ENCODE assay signal across 9 mouse cellular contexts in genomic region chr4:58999686-59000085, GRCm38 (mm10). TPM values are rescaled to one million over a fixed set of nuclear protein-coding genes. Genes with fewer than 3 reads are reported as not detected.
A peak's percentile ranks its signal among the peaks of the same experiment; 100 is the strongest.
DNase-seq lines count a peak whose midpoint lies in the region; ATAC-seq and TF ChIP-seq lines count a peak whose summit lies in the region.
"Had no signal": no experiment of that assay in that cellular context is flagged by ENCODE, and none has a peak within 500 bp of the region (broad histone marks: within the 10 kb centered on the region; RNA-seq: fewer than 3 reads in every experiment).

No protein-coding gene starts in this region.

- H3K9me3 ChIP-seq in forebrain, postnatal 0 days (ENCODE audit: low read length): no peaks in the 10 kb centered on the region
- H3K9me3 ChIP-seq in forebrain, embryonic 13.5 days (replicated peaks): no peaks in the 10 kb centered on the region
- H3K9me3 ChIP-seq: megakaryocyte, embryonic 14.5 days had no signal

- ATAC-seq in forebrain, postnatal 0 days: no peak
- ATAC-seq in forebrain, embryonic 13.5 days: no peak

- WGBS in forebrain, postnatal 0 days: 6% methylated on average over 2 of the region's 2 CpGs
- 13% methylated on average over 2 of the region's 2 CpGs for WGBS in forebrain, embryonic 13.5 days

- no peaks in the 10 kb centered on the region for H3K27me3 ChIP-seq in forebrain, postnatal 0 days (ENCODE audit: insufficient read depth, low read length)
- H3K27me3 ChIP-seq in forebrain, embryonic 13.5 days: no peaks in the 10 kb centered on the region

- no peak overlapping the region for H3K4me3 ChIP-seq in forebrain, postnatal 0 days (ENCODE audit: low read depth, low read length)
- no peak overlapping the region for H3K4me3 ChIP-seq in forebrain, embryonic 13.5 days
- H3K4me3 ChIP-seq: megakaryocyte, embryonic 14.5 days had no signal

- TF ChIP-seq CTCF in forebrain, postnatal 0 days (IDR thresholded peaks at IDR 0.05; ENCODE audit: low read depth): peak; percentile 90

- no peak overlapping the region for H3K27ac ChIP-seq in forebrain, postnatal 0 days (ENCODE audit: low read depth, low read length)
- H3K27ac ChIP-seq in forebrain, embryonic 13.5 days: no peak overlapping the region

- H3K36me3 ChIP-seq in forebrain, postnatal 0 days (ENCODE audit: insufficient read depth): no peaks in the 10 kb centered on the region
- H3K36me3 ChIP-seq in forebrain, embryonic 13.5 days (ENCODE audit: poor library complexity, severe bottlenecking): no peaks in the 10 kb centered on the region

- no peak overlapping the region for H3K9ac ChIP-seq in forebrain, postnatal 0 days
- H3K9ac ChIP-seq in forebrain, embryonic 13.5 days: no peak overlapping the region

- H3K4me2 ChIP-seq in forebrain, postnatal 0 days (ENCODE audit: low read depth): no peak overlapping the region
- H3K4me2 ChIP-seq in forebrain, embryonic 13.5 days: no peak overlapping the region

- DNase-seq in forebrain, postnatal 0 days: peak; percentile 86
- peak; percentile 44 for DNase-seq in MN1 (ENCODE audit: low spot score)
- peak; percentile 63 for DNase-seq in cerebellum, adult 9-11 months
- DNase-seq in gastrocnemius, postnatal 25 days: peak; percentile 33
- DNase-seq in layer of hippocampus, postnatal 10 days (ENCODE audit: low spot score in 2 of 2): peak; percentile 80 to 81
- DNase-seq in mesoderm, embryonic 11.5 days (ENCODE audit: low read depth, low spot score): peak; percentile 79
- DNase-seq in spleen, postnatal 36 days (ENCODE audit: low spot score in 2 of 2): peak; percentile 57 to 64

- peaks cover 8% of the 10 kb centered on the region; the same call in 1 of the 2 replicates for H3K4me1 ChIP-seq in forebrain, postnatal 0 days (ENCODE audit: insufficient read depth)
- peaks cover 17% of the 10 kb centered on the region for H3K4me1 ChIP-seq in forebrain, embryonic 13.5 days

RNA-seq across cellular contexts. Expression of gene Gm20503, which starts 3.3 kb away (rescaled TPM):
- total RNA-seq in forebrain, postnatal 0 days (2014; rRNA removed): not detected in 2 replicates
- polyA plus RNA-seq in forebrain, postnatal 0 days (2015; fragmentation: Nextera tagmentation; extraction: Ambion mirVana): 8.6 and 11.8 TPM in 2 replicates
- 7.7 and 8.7 TPM in 2 replicates for polyA plus RNA-seq in forebrain, embryonic 13.5 days (2015; fragmentation: Nextera tagmentation; extraction: Ambion mirVana)
- 1 to 10 TPM in 1 of 2 experiments, under 1 TPM in 1; 0.78 to 1.3 TPM for total RNA-seq in gastrocnemius, postnatal 25 days (2021)
- total RNA-seq in layer of hippocampus, postnatal 10 days (2021): 1 to 10 TPM in 1 of 2 experiments, not detected in 1; 6.5 TPM

RNA-seq across cellular contexts. Expression of gene Dnajc25, which starts 4.8 kb away (rescaled TPM):
- total RNA-seq in forebrain, postnatal 0 days (2014; rRNA removed): 4.5 and 5.7 TPM in 2 replicates
- 4.6 and 8.5 TPM in 2 replicates for polyA plus RNA-seq in forebrain, postnatal 0 days (2015; fragmentation: Nextera tagmentation; extraction: Ambion mirVana)
- 4.2 and 5.9 TPM in 2 replicates for polyA plus RNA-seq in forebrain, embryonic 13.5 days (2015; fragmentation: Nextera tagmentation; extraction: Ambion mirVana)
- 10 to 100 TPM; 10.5 to 11.1 TPM for total RNA-seq in gastrocnemius, postnatal 25 days (2021)
- total RNA-seq in layer of hippocampus, postnatal 10 days (2021): 1 to 10 TPM; 7.0 to 7.7 TPM

RNA-seq across cellular contexts. Expression of gene Ptgr1, which starts 12.8 kb away (rescaled TPM):
- 2.0 and 2.8 TPM in 2 replicates for total RNA-seq in forebrain, postnatal 0 days (2014; rRNA removed)
- polyA plus RNA-seq in forebrain, postnatal 0 days (2015; fragmentation: Nextera tagmentation; extraction: Ambion mirVana): 3.2 and 3.8 TPM in 2 replicates
- polyA plus RNA-seq in forebrain, embryonic 13.5 days (2015; fragmentation: Nextera tagmentation; extraction: Ambion mirVana): 6.3 and 6.8 TPM in 2 replicates
- total RNA-seq in gastrocnemius, postnatal 25 days (2021): 1 to 10 TPM; 1.5 to 2.4 TPM
- total RNA-seq in layer of hippocampus, postnatal 10 days (2021): 1 to 10 TPM; 5.3 to 5.8 TPM

RNA-seq across cellular contexts. Expression of gene Gng10, which starts 35.2 kb away (rescaled TPM):
- total RNA-seq in forebrain, postnatal 0 days (2014; rRNA removed): 158 and 219 TPM in 2 replicates
- 315 and 342 TPM in 2 replicates for polyA plus RNA-seq in forebrain, postnatal 0 days (2015; fragmentation: Nextera tagmentation; extraction: Ambion mirVana)
- 149 and 156 TPM in 2 replicates for polyA plus RNA-seq in forebrain, embryonic 13.5 days (2015; fragmentation: Nextera tagmentation; extraction: Ambion mirVana)
- total RNA-seq in gastrocnemius, postnatal 25 days (2021): 10 to 100 TPM in 1 of 2 experiments, 1 to 10 TPM in 1; 8.3 to 11.9 TPM
- 100 to 1,000 TPM; 123 to 127 TPM for total RNA-seq in layer of hippocampus, postnatal 10 days (2021)

RNA-seq across cellular contexts. Expression of gene Zkscan16, which starts 56.3 kb away (rescaled TPM):
- 3.7 and 5.6 TPM in 2 replicates for total RNA-seq in forebrain, postnatal 0 days (2014; rRNA removed)
- 0.44 and 1.5 TPM in 2 replicates for polyA plus RNA-seq in forebrain, postnatal 0 days (2015; fragmentation: Nextera tagmentation; extraction: Ambion mirVana)
- 0.34 and 0.55 TPM in 2 replicates for polyA plus RNA-seq in forebrain, embryonic 13.5 days (2015; fragmentation: Nextera tagmentation; extraction: Ambion mirVana)
- total RNA-seq in gastrocnemius, postnatal 25 days (2021): not detected
- 10 to 100 TPM; 22.5 to 26.9 TPM for total RNA-seq in layer of hippocampus, postnatal 10 days (2021)

Comparison
In these comparisons a context has a peak if more than half of its experiments do, and no peak if none do; other contexts are left out.
1. DNase-seq: peak in every context shown above with its lines; median percentile 86 in forebrain, postnatal 0 days; 80 in layer of hippocampus, postnatal 10 days; 79 in mesoderm, embryonic 11.5 days; 63 in cerebellum, adult 9-11 months; 60 in spleen, postnatal 36 days; 44 in MN1; 33 in gastrocnemius, postnatal 25 days.